Mouse (Mus musculus) embryonic fibroblast, embryonic 13.5 days (primary cell): ENCODE data around the gene 2300002M23Rik.

Experiments used
- CTCF ChIP-seq: IDR thresholded peaks from 2 replicates; pipeline ENCODE4 v1.5.1; 2011; ENCODE audit warnings: mild to moderate bottlenecking, control low read depth, low read length, moderate library complexity, borderline replicate concordance; ENCODE audit not compliant: insufficient read depth
- POLR2A ChIP-seq: IDR thresholded peaks from 2 replicates; pipeline ENCODE4 v1.6.1; 2011; ENCODE audit warnings: low read depth, mild to moderate bottlenecking, control low read depth, low read length, moderate library complexity

GRCm38 (mm10) chr17:35601736-35602354, 34.6 kb downstream of the 2300002M23Rik start:
- TF ChIP-seq CTCF (no peak), POLR2A (no peak)
